Mouse (Mus musculus) large intestine, adult 2 months (tissue): Measurements from ENCODE around the gene Acrbp. TPM values are rescaled to one million over a fixed set of nuclear protein-coding genes. Genes with fewer than 3 reads are reported as not detected.

Experiments used
- DNase-seq: peaks from one replicate; pipeline ENCODE4 v3.0.0-alpha.2; 2012; ENCODE audit warnings: low read depth, low spot score
- whole genome bisulfite sequencing: fragments of 180-500 bp; shearing (Covaris S2); methylation state at CpG from one replicate; pipeline ENCODE4 v1.1.7; 2018; 5-methylcytosine and 5-hydroxymethylcytosine counted together
- polyA plus RNA-seq: library from polyadenylated mRNA; depleted of rRNA; stranded (reverse); fragments of >200 nt; gene quantifications from 2 replicates; pipeline ENCODE4 v1.2.3, GENCODE M21; 2012; rRNA removed

Gene Acrbp
- polyA plus RNA-seq, 1 experiment, result 12.5 TPM

DNA sequence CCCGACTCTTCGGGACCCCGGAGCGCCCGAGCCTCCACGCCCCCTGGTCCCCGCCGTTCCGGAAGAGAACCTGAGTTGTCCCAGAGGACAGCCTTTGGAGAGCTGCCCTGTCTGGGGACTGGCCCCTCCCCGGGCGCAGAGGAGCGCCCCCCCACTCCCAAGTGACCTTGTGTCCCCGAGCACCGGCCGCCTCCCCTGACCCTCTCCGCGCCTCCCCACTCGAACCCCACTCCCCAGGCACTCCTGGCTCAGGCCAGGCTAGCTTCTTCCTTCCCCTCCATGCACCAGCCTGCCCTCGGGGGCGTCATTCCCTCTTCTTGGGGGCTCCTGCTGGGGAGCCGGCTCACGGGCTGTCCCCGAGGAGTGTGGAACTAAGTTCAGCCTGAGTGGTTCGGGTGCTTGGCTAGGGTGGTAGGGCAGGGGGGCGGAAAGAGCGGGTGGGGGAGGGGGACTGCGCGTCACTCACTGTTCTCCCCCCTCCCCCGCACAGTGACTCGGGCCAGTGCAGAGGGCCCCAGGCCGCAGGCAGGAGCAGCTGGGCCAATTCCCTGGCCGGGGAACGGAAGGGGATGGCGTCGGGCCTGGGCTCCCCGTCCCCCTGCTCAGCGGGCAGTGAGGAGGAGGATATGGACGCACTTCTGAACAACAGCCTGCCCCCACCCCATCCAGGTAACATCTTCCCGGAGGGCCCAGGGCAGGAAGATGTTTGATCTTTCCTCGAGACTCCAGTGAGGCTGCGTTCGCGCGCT lies 47.3 kb downstream of the Acrbp start:
- DNase-seq, result no peak
- under 1% methylated on average over 44 of the region's 44 CpGs for WGBS

DNA sequence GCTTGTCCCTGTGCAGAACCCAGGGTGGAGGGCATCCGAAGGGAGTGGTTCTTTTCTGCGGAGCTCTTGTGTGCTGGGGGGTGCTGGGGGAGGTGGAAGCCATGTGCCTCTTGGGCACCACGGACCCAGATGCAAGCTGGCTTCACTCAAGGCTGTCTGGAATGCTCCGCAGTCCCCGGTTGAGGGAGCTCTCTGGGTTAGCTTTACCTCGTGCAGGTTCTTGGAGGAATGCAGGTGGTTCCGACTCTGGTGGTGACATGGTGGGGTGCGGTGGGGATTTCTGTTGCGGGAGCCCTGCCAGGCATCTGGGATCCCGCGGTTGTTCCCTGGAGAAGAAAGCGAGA lies 47.8 kb downstream of the Acrbp start:
- under 1% methylated on average over 12 of the region's 12 CpGs for WGBS
- DNase-seq, result no peak

DNA sequence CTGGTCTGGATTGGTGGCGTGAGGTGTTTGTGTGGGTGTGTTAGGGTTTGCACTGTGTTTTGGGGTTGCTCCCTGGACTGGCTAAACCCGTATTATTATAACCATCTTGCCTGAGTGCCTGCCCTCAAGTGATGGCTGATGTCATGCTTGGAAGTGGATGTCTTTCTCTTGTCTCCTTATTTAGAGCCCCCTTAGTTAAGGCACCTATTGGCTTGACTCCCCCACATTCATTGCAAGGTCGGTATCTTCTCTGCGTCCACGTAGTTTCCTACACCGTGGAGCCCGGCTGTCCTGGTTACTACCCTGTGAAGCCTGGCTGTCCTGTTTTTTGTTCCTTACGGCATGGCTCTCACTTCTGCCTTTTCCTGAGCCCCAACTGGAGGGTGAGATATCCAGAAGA lies 48.5 kb downstream of the Acrbp start:
- WGBS, result 25% methylated on average over 8 of the region's 8 CpGs
- DNase-seq, result no peak

DNA sequence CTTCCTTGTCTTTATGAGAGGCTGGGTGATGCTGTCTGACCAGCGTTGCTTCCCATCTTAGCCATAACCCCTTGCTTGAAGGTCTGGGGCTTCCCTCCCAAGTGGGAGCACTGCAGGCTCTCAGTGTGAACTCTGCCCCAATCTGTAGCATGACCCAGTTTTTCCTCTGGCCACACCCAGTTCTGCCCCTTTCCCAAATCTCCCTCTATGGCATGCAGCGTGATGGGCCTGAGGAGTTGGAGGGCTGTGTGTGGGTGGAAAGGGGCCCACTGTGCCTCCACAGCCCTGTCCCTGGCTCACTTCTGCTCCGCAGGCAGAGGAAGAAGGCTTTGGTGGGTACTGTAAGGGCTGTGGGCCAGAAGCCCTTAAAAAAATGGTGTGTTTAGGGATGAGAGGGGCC lies 49.0 kb downstream of the Acrbp start:
- 39% methylated on average over 3 of the region's 3 CpGs for WGBS
- DNase-seq, result no peak

DNA sequence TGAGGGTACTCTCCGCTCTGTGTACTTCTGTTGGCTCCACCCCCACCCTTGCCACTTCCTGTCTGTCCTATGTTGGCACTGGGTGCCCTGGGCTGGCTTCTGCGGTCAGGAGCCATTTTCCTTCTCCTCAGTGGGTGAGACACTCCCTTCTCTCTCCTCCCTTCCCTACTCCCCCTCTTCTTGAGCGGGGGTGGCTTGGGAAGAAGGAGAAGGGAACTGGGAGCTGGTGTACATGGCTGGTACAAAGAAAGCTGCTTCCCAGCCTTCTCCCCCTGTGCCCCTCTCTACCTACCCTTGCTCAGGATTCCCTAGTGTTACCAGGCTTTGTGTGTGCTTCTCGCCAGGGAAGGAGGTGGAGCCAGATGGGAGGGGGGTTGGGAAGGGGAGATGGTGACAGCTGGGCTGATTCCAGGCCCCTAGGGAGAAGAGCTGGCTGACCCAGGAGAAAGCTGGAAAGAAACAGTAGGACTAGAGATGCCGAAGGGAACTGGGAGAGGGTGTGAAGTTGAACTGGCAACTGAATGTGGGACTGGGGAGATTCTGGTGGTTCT lies 50.0 kb downstream of the Acrbp start:
- 29% methylated on average over 5 of the region's 5 CpGs for WGBS
- DNase-seq, result no peak

DNA sequence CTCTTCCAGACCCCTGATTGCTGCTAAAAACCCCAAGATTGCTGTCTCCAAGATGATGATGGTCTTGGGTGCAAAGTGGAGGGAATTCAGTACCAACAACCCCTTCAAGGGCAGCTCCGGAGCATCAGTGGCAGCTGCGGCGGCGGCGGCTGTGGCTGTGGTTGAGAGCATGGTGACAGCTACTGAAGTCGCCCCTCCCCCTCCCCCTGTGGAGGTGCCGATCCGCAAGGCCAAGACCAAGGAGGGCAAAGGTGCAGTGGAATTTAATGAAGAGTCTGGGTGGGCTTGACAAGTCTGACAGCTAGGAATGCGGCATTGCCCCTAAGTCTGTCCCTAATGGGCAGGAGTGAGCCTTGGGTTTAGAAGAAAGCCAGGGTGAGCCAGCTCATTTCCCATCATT lies 52.0 kb downstream of the Acrbp start:
- WGBS, result 89% methylated on average over 9 of the region's 9 CpGs
- DNase-seq, result no peak

DNA sequence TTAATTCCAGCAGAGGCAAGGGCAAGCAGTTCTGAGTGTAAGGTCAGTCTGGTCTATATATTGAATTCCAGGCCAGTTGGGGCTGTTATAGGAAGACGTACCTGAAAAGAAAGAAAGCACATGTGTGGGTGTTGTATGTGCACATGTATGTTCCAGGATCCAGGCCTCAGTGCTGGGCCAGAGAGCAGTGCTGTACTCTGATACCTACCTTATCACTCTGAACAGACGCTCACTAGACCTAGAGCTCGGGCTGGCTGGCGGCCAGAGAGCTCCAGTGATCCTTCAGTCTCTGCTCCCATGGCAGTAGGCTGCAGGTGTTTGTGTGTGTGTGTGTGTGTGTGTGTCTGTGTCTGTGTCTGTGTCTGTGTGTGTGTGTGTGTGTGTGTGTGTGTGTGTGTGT lies 54.7 kb downstream of the Acrbp start:
- 82% methylated on average over 4 of the region's 4 CpGs for WGBS
- DNase-seq, result no peak

DNA sequence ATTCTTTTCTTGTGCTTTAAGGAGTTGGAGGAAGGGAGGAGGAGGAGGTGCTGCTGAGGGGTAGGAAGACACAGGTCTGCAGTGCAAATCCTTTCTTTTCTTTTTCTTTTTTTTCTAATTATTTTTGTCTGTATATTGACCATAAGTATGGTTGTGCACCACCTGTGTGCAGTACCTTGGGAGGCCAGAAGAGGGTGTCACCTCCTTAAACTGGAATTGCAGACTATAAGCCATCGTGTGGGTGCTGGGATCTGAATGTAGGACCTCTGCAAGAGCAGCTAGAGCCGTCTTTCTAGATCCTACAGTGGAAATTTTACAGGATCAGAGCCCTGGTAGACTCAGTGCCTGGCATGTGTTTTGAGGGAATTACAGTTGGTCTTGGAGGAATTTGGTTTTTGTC lies 58.2 kb downstream of the Acrbp start:
- 99% methylated on average over 2 of the region's 2 CpGs for WGBS
- no peak for DNase-seq

DNA sequence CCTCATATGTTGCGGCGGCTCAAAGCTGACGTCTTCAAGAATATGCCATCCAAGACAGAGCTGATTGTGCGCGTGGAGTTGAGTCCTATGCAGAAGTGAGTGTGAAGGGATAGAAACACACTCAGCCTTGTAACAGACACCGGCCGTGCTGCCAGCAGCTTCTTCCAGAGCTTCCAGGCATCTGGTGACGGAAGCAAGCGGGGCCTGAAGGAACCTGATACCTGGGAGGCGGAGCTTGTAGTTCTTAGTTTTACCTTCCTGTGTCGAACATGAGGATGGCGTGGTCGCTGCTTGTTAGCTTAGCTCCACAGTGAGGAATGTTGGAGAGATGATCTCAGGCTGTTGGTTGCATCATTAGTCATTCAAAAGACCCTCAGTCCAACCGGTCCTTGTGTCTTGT lies 59.9 kb downstream of the Acrbp start:
- 87% methylated on average over 14 of the region's 14 CpGs for WGBS
- no peak for DNase-seq

DNA sequence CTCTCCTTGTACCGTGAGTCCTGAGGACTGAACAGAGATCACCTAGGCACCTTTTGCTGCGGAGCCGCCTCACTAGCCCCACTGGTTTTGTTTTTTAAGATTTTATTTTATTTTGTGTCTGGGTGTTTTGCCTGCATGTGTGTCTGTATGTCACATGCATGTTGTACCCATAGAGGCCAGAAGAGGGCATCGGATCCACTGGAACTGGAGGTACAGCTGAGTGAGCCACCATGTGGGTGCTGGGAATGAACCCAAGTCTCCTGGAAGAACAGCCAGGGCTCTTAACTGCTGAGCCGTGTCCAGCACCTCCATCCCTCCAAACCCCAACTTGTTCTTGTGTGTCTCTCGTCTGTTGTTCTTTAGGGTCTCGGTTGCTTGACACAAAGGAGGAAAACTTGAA lies 61.4 kb downstream of the Acrbp start:
- WGBS, result 89% methylated on average over 7 of the region's 7 CpGs
- DNase-seq, result no peak

DNA sequence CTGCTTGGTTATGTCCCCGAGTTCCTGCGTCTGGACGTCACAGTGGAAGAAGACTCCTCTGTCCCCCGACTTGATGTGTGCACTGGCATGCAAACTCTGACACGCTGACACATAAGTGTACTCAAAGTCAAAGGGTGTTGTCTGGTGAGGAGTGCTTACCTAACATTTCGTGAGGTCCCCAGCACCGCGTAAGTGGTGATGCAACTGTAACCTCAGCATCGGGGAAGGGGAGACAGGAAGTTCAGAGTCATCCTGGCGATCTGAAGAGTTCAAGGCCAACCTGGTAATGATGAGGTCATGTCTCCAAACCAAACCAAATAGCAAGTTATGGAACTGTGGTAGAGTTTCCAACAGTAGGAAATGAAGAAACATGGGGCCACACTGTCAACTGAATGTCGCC lies 63.1 kb downstream of the Acrbp start:
- WGBS, result 88% methylated on average over 11 of the region's 11 CpGs
- DNase-seq, result no peak

Other genes starting within 250 kb of the Acrbp start
- 23.9 and 28.5 TPM in 2 replicates for gene Spsb2, start 241.0 kb upstream of the Acrbp start, polyA plus RNA-seq
- 671 and 859 TPM in 2 replicates for gene Tpi1, start 235.4 kb upstream of the Acrbp start, polyA plus RNA-seq
- 58.3 and 64.0 TPM in 2 replicates for gene Usp5, start 220.2 kb upstream of the Acrbp start, polyA plus RNA-seq
- gene Cdca3, start 220.1 kb upstream of the Acrbp start, polyA plus RNA-seq, result 120 and 146 TPM in 2 replicates
- 0.11 and 0.12 TPM in 2 replicates for gene Gnb3, start 209.4 kb upstream of the Acrbp start, polyA plus RNA-seq
- 8.3 and 10.5 TPM in 2 replicates for gene P3h3, start 191.9 kb upstream of the Acrbp start, polyA plus RNA-seq
- 1.1 and 1.7 TPM in 2 replicates for gene Gpr162, start 185.7 kb upstream of the Acrbp start, polyA plus RNA-seq
- 6.7 and 7.9 TPM in 2 replicates for gene Cd4, start 161.5 kb upstream of the Acrbp start, polyA plus RNA-seq
- gene Lag3, start 138.0 kb upstream of the Acrbp start, polyA plus RNA-seq, result 3.8 and 4.7 TPM in 2 replicates
- 658 and 1,077 TPM in 2 replicates for gene Ptms, start 129.6 kb upstream of the Acrbp start, polyA plus RNA-seq
- 350 and 390 TPM in 2 replicates for gene Mlf2, start 118.3 kb upstream of the Acrbp start, polyA plus RNA-seq
- 149 and 151 TPM in 2 replicates for gene Cops7a, start 84.2 kb upstream of the Acrbp start, polyA plus RNA-seq
- 2.3 and 3.3 TPM in 2 replicates for gene Pianp, start 53.0 kb upstream of the Acrbp start, polyA plus RNA-seq
- gene Zfp384, start 40.5 kb upstream of the Acrbp start, polyA plus RNA-seq, result 39.5 and 59.5 TPM in 2 replicates
- gene Ing4, start 9.9 kb upstream of the Acrbp start, polyA plus RNA-seq, result 42.5 and 43.1 TPM in 2 replicates
- gene Lpar5, start 18.2 kb downstream of the Acrbp start, polyA plus RNA-seq, result 55.4 and 127 TPM in 2 replicates
- 22.4 and 35.5 TPM in 2 replicates for gene Chd4, start 46.3 kb downstream of the Acrbp start, polyA plus RNA-seq
- 17.7 and 18.4 TPM in 2 replicates for gene Nop2, start 82.2 kb downstream of the Acrbp start, polyA plus RNA-seq
- 6.3 and 9.4 TPM in 2 replicates for gene Iffo1, start 95.6 kb downstream of the Acrbp start, polyA plus RNA-seq
- gene Gapdh, start 116.8 kb downstream of the Acrbp start, polyA plus RNA-seq, result 3,259 and 4,191 TPM in 2 replicates
- gene Ncapd2, start 142.0 kb downstream of the Acrbp start, polyA plus RNA-seq, result 94.4 and 101 TPM in 2 replicates
- gene Mrpl51, start 142.1 kb downstream of the Acrbp start, polyA plus RNA-seq, result 83.2 and 95.7 TPM in 2 replicates
- gene Vamp1, start 165.9 kb downstream of the Acrbp start, polyA plus RNA-seq, result 13.6 and 15.0 TPM in 2 replicates
- 58.9 and 64.5 TPM in 2 replicates for gene Tapbpl, start 182.2 kb downstream of the Acrbp start, polyA plus RNA-seq
- 4.5 and 5.3 TPM in 2 replicates for gene Cd27, start 187.3 kb downstream of the Acrbp start, polyA plus RNA-seq
- 0.05 and 0.14 TPM in 2 replicates for gene Tuba3a, start 236.4 kb downstream of the Acrbp start, polyA plus RNA-seq